Mouse (Mus musculus) hindbrain, embryonic 11.5 days (tissue): ENCODE data around the gene Prokr2. TPM values are rescaled to one million over a fixed set of nuclear protein-coding genes. Genes with fewer than 3 reads are reported as not detected.

Experiments used
- ATAC-seq: fragments of 200-750 bp; cut with Nextera tagmentation; 2 replicates; pipeline ENCODE4 v1.8.0; 2017; ENCODE audit warnings: mild to moderate bottlenecking, moderate TSS enrichment, moderate library complexity; ENCODE audit not compliant: low FRiP score
- DNase-seq: peaks from one replicate; pipeline ENCODE4 v3.0.0-alpha.2; 2015; ENCODE audit warnings: low spot score
- H3K27ac ChIP-seq: fragments of 300-500 bp; sonication (generic); 2 replicates; pipeline ENCODE4 v1.5.1; 2014; ENCODE audit warnings: mild to moderate bottlenecking, low read depth, low read length
- H3K27me3 ChIP-seq: fragments of 300-500 bp; sonication (generic); 2 replicates; pipeline ENCODE4 v1.6.1; 2014; ENCODE audit warnings: mild to moderate bottlenecking, low read length, moderate library complexity, mixed read lengths; ENCODE audit not compliant: control insufficient read depth, insufficient read depth
- H3K36me3 ChIP-seq: fragments of 300-500 bp; sonication (generic); 2 replicates; pipeline ENCODE4 v1.6.1; 2014; ENCODE audit warnings: mild to moderate bottlenecking, low read length, moderate library complexity, mixed read lengths; ENCODE audit not compliant: control insufficient read depth, insufficient read depth
- H3K4me1 ChIP-seq: fragments of 300-500 bp; sonication (generic); replicated peaks from 2 replicates; pipeline ENCODE4 v1.6.1; 2014; ENCODE audit warnings: low read length, mixed read lengths; ENCODE audit not compliant: control insufficient read depth, insufficient read depth
- H3K4me2 ChIP-seq: fragments of 300-500 bp; sonication (generic); replicated peaks from 2 replicates; pipeline ENCODE4 v1.6.1; 2014; ENCODE audit warnings: mild to moderate bottlenecking, low read depth, low read length
- H3K4me3 ChIP-seq: fragments of 300-500 bp; sonication (generic); 2 replicates; pipeline ENCODE4 v1.5.1; 2014; ENCODE audit warnings: low read depth, low read length
- H3K9ac ChIP-seq: fragments of 300-500 bp; sonication (generic); 2 replicates; pipeline ENCODE4 v1.6.1; 2014; ENCODE audit warnings: low read depth, low read length
- H3K9me3 ChIP-seq: fragments of 300-500 bp; sonication (generic); 2 replicates; pipeline ENCODE4 v1.6.1; 2016; ENCODE audit warnings: low read length; ENCODE audit not compliant: control insufficient read depth
- WGBS: fragments of 180-500 bp; shearing (Covaris S2); extraction: QIAGEN DNeasy Blood & Tissue Kit; methylation state at CpG from one replicate; pipeline ENCODE4 v1.1.7; 2014; 5-methylcytosine and 5-hydroxymethylcytosine counted together
- polyA plus RNA-seq: library from polyadenylated mRNA; unstranded; fragments of >200 nt; fragmentation: Nextera tagmentation; extraction: Ambion mirVana; gene quantifications from 2 replicates; pipeline ENCODE4 v1.2.1, GENCODE M21; 2014

The Prokr2 gene
- polyA plus RNA-seq, 1 experiment from 2014 or later, result 0.45 TPM

DNA sequence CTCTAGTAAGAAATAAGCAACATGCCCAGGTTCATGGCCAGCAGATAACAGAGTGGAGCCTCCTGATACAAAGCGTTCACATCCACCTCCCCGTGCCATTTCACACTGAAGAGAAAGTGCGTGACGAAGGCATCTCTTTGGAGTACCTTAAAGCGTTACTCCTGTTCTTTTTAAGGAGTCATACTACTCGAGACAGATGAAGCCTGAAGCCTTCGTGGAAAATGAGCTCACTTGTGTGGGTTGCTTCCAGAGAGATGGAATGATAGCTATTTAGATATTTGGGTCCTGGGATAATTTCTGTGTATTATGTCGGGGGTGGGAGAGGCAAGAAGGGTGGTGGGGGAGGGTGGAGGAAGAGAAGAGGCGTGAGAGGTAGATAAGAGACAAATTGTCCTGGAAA lies 10.1 kb downstream of the Prokr2 start:
- ATAC-seq (no peak), DNase-seq (no peak)
- Histone ChIP-seq H3K9ac (no peak overlapping the region), H3K4me3 (no peak overlapping the region), H3K4me1 (no peaks in the 10 kb centered on the region), H3K9me3 (no peaks in the 10 kb centered on the region), H3K36me3 (no peaks in the 10 kb centered on the region), H3K27me3 (no peaks in the 10 kb centered on the region), H3K27ac (no peak overlapping the region), H3K4me2 (no peak overlapping the region)
- 88% methylated on average over 9 of the region's 9 CpGs for WGBS

DNA sequence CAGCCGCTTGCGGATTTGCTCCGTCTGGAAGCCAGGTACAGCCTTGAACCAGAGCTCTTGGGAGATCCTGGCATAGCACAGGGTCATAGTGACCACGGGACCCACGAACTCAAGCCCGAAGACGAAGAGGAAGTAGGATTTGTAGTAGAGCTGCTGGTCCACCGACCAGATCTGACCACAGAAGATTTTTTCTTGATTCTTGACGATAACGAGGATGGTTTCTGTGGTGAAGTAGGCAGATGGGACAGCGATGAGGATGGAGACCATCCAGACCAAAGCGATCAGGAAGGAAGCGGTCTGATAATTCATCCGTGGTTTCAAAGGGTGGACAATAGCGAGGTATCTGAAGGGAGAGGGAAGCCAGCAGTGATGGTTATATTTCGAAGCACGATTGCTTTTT lies 11.5 kb downstream of the Prokr2 start:
- no peaks in the 10 kb centered on the region for H3K4me1 ChIP-seq
- no peak overlapping the region for H3K9ac ChIP-seq
- H3K9me3 ChIP-seq, result no peaks in the 10 kb centered on the region
- DNase-seq (no peak), ATAC-seq (no peak)
- WGBS, result 92% methylated on average over 17 of the region's 17 CpGs
- H3K36me3 ChIP-seq, result no peaks in the 10 kb centered on the region
- no peak overlapping the region for H3K27ac ChIP-seq
- no peaks in the 10 kb centered on the region for H3K27me3 ChIP-seq
- H3K4me3 ChIP-seq, result no peak overlapping the region
- no peak overlapping the region for H3K4me2 ChIP-seq

DNA sequence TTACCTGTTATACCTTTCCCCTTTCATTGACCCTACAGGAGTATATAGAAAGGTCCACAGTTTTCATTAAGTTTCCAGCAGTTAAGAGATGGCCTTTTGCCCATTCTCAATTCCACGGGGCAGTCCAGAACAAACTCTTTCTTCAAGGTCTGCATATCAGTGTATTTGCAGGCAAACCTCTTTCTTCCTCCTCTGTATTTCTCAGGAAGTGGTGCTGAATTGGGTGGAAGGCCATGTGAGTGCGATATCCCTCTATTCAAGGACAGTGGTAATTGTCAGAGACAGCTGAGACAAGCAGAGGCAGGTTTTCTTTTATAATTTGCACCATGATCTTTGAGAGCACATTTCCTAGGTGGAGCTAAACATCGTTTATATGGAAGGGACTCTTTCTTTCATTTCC lies 16.8 kb downstream of the Prokr2 start:
- DNase-seq (no peak), ATAC-seq (no peak)
- H3K4me3 ChIP-seq, result no peak overlapping the region
- no peaks in the 10 kb centered on the region for H3K4me1 ChIP-seq
- no peaks in the 10 kb centered on the region for H3K27me3 ChIP-seq
- no peak overlapping the region for H3K27ac ChIP-seq
- H3K9me3 ChIP-seq, result no peaks in the 10 kb centered on the region
- no peak overlapping the region for H3K4me2 ChIP-seq
- 86% methylated on average over 3 of the region's 3 CpGs for WGBS
- no peak overlapping the region for H3K9ac ChIP-seq
- H3K36me3 ChIP-seq, result no peaks in the 10 kb centered on the region

DNA sequence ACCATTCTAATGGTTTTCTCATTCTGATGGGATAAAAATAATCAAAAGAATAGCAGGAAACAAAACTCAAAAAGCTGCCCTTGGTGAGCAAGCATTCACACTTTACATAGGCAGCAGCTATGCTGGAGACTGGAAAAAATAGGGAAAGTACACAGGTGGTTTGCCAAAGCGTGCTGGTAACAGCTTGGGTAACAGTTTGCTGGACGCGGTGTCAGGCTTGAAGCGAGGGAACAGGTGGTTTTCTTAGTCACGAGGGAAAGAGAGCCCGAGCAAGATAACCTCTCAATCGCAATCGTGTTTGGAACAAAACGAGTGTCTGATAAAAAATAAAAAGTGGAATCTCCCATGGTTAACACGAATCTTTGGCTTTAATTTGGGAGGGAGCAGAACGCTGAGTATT lies 41.4 kb downstream of the Prokr2 start:
- no peaks in the 10 kb centered on the region for H3K27me3 ChIP-seq
- no peaks in the 10 kb centered on the region for H3K36me3 ChIP-seq
- 89% methylated on average over 11 of the region's 11 CpGs for WGBS
- H3K4me1 ChIP-seq, result no peaks in the 10 kb centered on the region
- H3K9me3 ChIP-seq, result no peaks in the 10 kb centered on the region
- DNase-seq (no peak), ATAC-seq (no peak)
- no peak overlapping the region for H3K27ac ChIP-seq
- no peak overlapping the region for H3K4me3 ChIP-seq
- no peak overlapping the region for H3K9ac ChIP-seq
- no peak overlapping the region for H3K4me2 ChIP-seq

DNA sequence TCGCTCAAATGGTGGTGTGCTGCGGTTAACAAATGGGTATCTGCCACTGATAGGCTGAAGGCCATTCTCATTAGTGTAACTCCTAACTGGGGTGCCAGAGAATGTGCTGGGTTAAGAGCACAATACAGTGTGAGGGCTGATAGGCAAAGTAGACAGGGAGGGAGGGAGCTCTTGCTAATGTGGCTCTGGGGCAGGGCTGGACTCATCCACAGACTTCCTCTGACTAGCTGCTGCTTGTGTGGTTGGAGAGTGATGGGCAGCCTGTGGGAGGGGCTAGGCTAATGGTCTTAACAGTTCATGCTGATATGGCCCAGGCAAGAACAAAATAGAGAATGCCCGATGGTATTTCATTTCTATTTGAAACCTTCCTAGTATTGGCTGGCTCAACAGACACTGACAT lies 44.0 kb downstream of the Prokr2 start:
- WGBS, result 97% methylated on average over 3 of the region's 3 CpGs
- no peaks in the 10 kb centered on the region for H3K4me1 ChIP-seq
- DNase-seq (no peak), ATAC-seq (no peak)
- no peaks in the 10 kb centered on the region for H3K27me3 ChIP-seq
- H3K36me3 ChIP-seq, result no peaks in the 10 kb centered on the region
- no peak overlapping the region for H3K4me3 ChIP-seq
- H3K9ac ChIP-seq, result no peak overlapping the region
- H3K27ac ChIP-seq, result no peak overlapping the region
- H3K4me2 ChIP-seq, result no peak overlapping the region
- H3K9me3 ChIP-seq, result no peaks in the 10 kb centered on the region

DNA sequence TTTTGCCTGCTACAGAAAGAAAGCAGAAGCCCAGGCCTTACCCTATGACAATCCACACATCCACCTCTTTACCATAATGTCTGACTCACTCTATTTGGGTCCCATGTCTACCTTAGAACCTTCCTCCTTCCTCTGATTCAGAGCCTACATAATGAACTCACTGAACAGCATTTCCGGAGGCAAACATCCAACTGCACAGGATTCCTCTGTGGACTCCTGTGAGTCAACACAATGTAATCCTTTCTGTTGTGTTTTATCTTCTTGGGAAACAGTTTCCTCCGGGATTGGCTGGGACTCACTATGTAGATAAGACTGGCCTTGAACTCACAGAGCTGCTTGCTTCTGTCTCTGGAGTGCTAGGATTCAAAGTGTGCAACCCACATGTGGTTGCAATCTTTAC lies 44.9 kb downstream of the Prokr2 start:
- H3K9ac ChIP-seq, result no peak overlapping the region
- H3K4me1 ChIP-seq, result no peaks in the 10 kb centered on the region
- H3K4me3 ChIP-seq, result no peak overlapping the region
- H3K27me3 ChIP-seq, result no peaks in the 10 kb centered on the region
- H3K9me3 ChIP-seq, result no peaks in the 10 kb centered on the region
- no peak overlapping the region for H3K27ac ChIP-seq
- DNase-seq, result no peak
- no peak for ATAC-seq
- no peak overlapping the region for H3K4me2 ChIP-seq
- WGBS, result 92% methylated on average over 2 of the region's 2 CpGs
- H3K36me3 ChIP-seq, result no peaks in the 10 kb centered on the region

DNA sequence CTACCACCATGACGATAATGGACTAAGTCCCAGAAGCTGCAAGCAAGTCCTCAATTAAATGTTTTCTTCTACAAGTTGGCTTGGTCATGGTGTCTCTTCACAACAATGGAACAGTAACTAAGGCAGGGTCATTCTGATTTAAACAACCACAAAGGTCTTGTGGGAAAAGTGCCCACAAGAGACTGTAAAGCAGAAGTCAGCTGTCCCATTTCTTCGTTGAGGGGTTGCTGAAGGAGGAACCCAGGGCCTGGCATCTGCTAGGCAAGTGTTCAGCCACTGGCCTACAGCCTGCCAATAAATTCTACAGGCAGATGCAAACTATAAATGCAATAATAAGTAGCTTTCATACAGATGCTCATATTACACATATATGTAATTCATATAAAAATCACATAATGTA lies 48.0 kb downstream of the Prokr2 start:
- Histone ChIP-seq H3K27ac (no peak overlapping the region), H3K36me3 (no peaks in the 10 kb centered on the region), H3K4me1 (no peaks in the 10 kb centered on the region), H3K4me2 (no peak overlapping the region), H3K9ac (no peak overlapping the region), H3K4me3 (no peak overlapping the region), H3K27me3 (no peaks in the 10 kb centered on the region), H3K9me3 (no peaks in the 10 kb centered on the region)
- ATAC-seq, result no peak
- no peak for DNase-seq
- WGBS, result 92% methylated on average over 2 of the region's 2 CpGs

DNA sequence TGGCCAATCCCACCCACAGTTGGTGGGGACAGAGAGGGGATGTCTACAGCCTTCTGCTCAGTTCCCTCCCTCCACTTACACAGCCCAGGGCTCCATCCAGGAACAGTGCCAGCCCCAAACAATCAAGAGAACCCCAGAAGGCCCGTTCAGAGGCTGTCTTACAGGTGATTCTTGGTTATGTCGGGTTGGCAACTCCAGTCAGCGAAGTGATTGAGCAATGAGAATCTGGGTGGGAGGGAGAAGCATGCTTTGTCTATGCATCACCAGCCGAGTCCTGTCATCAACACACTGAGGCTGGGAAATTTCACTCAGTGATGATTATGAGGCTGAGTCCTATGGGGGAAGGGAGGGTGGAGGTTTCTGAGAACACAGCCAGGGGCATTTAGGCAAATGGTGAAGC lies 61.7 kb downstream of the Prokr2 start:
- H3K27me3 ChIP-seq, result no peaks in the 10 kb centered on the region
- H3K36me3 ChIP-seq, result no peaks in the 10 kb centered on the region
- H3K4me1 ChIP-seq, result no peaks in the 10 kb centered on the region
- no peak for ATAC-seq
- no peak overlapping the region for H3K9ac ChIP-seq
- DNase-seq, result no peak
- H3K4me2 ChIP-seq, result no peak overlapping the region
- no peaks in the 10 kb centered on the region for H3K9me3 ChIP-seq
- no peak overlapping the region for H3K4me3 ChIP-seq
- no peak overlapping the region for H3K27ac ChIP-seq
- 67% methylated on average over 4 of the region's 4 CpGs for WGBS

DNA sequence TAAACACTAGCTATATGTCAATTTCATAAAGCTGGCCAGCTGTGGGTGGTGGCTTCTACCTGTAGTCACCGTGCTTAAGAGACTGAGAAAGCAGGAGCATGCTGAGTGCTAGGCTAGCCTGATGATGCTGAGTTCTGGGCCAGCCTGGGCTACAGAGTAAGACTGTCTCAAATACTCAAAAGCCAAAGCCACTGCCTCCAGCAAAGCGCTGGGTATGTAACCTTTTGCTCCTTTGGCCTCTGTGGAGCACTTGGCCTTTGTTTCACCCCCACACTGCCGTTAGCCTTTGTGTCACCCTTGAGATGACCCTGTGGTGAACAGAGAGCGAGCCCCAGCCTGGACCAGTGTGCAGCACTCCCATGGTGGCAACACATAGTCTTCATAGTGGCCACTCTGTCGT lies 64.7 kb downstream of the Prokr2 start:
- no peaks in the 10 kb centered on the region; the same call in 1 of the 2 replicates for H3K4me1 ChIP-seq
- H3K9me3 ChIP-seq, result no peaks in the 10 kb centered on the region
- H3K36me3 ChIP-seq, result no peaks in the 10 kb centered on the region
- H3K27ac ChIP-seq, result no peak overlapping the region
- no peak overlapping the region for H3K4me2 ChIP-seq
- no peak overlapping the region for H3K4me3 ChIP-seq
- no peak for ATAC-seq
- WGBS, result 74% methylated on average over 5 of the region's 5 CpGs
- H3K27me3 ChIP-seq, result no peaks in the 10 kb centered on the region
- H3K9ac ChIP-seq, result no peak overlapping the region
- no peak for DNase-seq
